Mouse (Mus musculus) megakaryocyte, adult 5-6 weeks (primary cell): ENCODE results near the gene Gm5431. TPM values are rescaled to one million over a fixed set of nuclear protein-coding genes. Genes with fewer than 3 reads are reported as not detected.
"Not testable (repeated sequence)": the region's sequence is repeated elsewhere in the genome, so short reads cannot be mapped to it uniquely, and the experiment has no call there.

Experiments used
- ATAC-seq: 2 replicates; pipeline ENCODE4 v1.8.0; 2016; ENCODE audit warnings: mild to moderate bottlenecking, inconsistent platforms; ENCODE audit not compliant: poor library complexity, severe bottlenecking
- total RNA-seq, 2 experiments: library from RNA; stranded (forward) in 1 of 2; stranded (reverse) in 1 of 2; fragments of 153-499, 151-499 nt in 1 of 2; fragments of 221-1000, 200-1000 nt in 1 of 2; gene quantifications; 2 replicates each; pipeline versions ENCODE4 v1.2.3 to v1.2.4; 2015 to 2017

The Gm5431 gene
- total RNA-seq (2015) (13.1 and 15.9 TPM in 2 replicates), total RNA-seq (2017) (12.0 and 15.0 TPM in 2 replicates)

- peak; percentile 60 for ATAC-seq
Observed at GRCm38 (mm10) chr11:48902021-48902420, at the start of gene Gm5431. Gene Gm5431, minus strand, starts transcription at chr11:48902214.

- ATAC-seq: not testable (repeated sequence)
Observed at GRCm38 (mm10) chr11:48946090-48946489, 44.1 kb upstream of the Gm5431 start, which contains the start of gene Psme2b. Gene Psme2b, minus strand, starts transcription at chr11:48946190.

- ATAC-seq: not testable (repeated sequence)
Observed at GRCm38 (mm10) chr11:48939286-48939685, 37.3 kb upstream of the Gm5431 start.

DNA sequence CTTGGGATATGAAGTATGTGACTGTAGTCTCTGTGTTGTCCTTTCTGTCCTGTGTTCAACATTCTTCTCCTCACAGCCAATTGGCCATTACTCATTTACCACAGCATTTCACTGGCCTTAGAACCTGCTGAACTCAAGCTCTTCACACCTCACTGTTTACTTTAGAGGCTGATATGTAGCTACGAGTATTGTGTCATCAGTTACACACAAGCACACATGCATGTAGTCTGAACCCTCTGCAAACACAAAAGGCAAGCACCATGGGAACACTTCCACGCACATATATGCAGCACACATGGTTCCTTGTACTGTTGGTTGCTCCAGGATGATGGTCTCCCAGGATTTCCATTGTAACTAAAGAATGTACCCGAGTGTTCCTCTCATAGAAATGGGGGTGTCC lies 33.3 kb upstream of the Gm5431 start:
- ATAC-seq: not testable (repeated sequence)

DNA sequence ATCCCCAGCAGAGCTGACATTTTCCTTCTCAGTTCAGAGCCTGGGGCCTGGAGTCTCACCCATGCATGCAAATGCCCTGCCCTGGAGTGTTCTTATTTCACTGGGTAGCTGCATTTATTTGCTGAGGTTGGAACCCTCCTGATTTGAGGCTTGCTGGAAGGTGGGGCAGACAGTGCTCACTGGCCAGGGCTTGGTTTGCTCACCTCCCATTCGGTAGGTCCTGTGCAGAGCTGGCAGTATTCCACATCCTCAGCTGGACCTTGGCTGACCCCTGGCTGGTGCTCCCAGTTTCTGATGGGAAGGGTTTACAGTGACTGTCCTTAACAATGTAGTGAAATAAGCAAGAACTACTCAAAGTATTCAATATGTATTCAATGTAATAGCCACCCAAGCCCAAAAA lies 31.9 kb upstream of the Gm5431 start:
- not testable (repeated sequence) for ATAC-seq

- peak; percentile 49; the same call in 1 of the 2 replicates for ATAC-seq
Observed at GRCm38 (mm10) chr11:48933422-48933821, 31.4 kb upstream of the Gm5431 start.

- not testable (repeated sequence) for ATAC-seq
Observed at GRCm38 (mm10) chr11:48928068-48928467, 26.1 kb upstream of the Gm5431 start.

DNA sequence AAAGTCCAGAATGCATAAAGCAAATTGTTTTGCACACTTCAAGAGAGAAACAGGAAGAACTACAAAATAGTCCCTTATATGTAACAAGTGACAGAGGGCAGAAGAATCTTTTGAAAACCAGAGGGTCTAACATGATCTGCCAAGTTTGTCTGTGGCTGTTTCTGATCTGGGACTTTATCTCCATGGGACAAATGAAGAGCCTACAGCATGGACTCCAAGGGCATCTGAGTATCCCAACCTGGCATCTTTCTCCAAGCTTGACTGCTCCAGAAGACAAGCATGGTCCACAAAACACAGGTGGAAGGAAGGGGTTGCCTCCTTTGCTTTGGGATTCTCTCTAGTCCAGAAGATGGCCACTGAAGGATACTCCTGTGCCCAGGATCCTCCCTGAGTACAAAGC lies 24.4 kb upstream of the Gm5431 start:
- ATAC-seq: not testable (repeated sequence)

GRCm38 (mm10) chr11:48923818-48924217 lies 21.8 kb upstream of the Gm5431 start:
- ATAC-seq: peak; percentile 90

DNA sequence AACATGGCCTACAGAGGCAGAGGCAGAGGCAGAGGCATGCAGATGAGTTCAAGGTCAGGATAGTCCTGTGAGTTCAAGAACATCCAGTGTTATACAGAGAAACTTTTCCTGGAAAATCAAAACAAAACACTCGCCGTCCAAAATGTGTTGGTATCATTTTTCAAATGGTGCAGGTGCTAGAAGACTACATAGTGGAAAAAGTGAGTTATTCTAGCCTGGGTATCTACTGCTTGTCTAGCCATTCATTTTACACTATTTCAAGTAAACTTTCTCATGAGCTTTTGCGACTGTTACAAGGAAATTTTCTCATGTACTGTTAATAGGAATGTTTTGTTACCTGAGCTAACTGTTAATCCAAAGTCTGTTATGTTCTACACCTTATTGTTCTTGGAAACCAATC lies 16.4 kb upstream of the Gm5431 start:
- no peak for ATAC-seq

- ATAC-seq: peak; percentile 72
Observed at GRCm38 (mm10) chr11:48913611-48914010, 11.6 kb upstream of the Gm5431 start.

DNA sequence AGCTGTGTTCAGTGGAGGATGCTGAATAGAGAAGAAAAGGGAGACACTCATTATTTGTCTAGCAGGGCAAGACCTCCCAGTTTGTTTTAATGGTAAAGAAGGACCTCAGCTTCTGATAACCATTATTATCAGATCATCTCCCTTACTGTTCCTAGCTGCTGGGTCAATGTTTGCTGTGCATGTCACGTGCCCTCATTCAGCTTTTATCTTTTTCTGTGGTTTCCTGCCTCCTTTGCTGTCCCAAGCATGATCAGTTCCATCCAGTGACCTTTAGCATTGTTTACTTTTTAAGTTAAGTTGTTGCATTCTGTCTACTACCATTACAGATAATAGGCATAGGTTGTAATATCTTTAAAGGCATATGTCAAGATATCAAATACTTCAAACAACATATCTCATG lies 6.4 kb upstream of the Gm5431 start:
- ATAC-seq: peak; percentile 24; the same call in 1 of the 2 replicates

GRCm38 (mm10) chr11:48901567-48901930 lies 465 bp downstream of the Gm5431 start:
- ATAC-seq: 0 out of 2 replicates have a peak, but pooled peaks have one; percentile 28

- ATAC-seq: peak; percentile 89
Observed at GRCm38 (mm10) chr11:48900654-48901566, 1.1 kb downstream of the Gm5431 start.

- ATAC-seq: no peak
Observed at GRCm38 (mm10) chr11:48898812-48899431, 3.1 kb downstream of the Gm5431 start.

GRCm38 (mm10) chr11:48876680-48877079 lies 25.3 kb downstream of the Gm5431 start:
- no peak for ATAC-seq

- ATAC-seq: not testable (repeated sequence)
Observed at GRCm38 (mm10) chr11:48875343-48875837, 26.6 kb downstream of the Gm5431 start.

DNA sequence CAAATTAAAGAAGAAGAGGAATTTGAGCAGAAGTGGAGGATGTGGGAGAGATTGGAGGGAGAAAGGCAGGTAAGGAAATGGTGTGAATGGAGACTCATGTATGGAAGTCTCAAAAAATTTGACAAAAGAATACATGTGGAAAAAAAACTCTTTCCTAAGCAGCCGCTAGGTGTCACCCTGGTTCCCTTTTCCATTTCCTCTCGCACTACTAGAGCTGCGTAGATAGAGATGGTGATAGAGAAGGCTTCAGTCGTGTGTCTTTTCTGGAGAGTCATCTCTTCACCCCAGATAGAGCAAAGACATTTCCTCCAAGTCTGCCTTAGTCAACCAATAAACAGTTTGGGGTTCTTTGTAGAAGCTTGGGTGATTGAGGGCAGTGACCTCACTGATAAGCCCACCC lies 27.5 kb downstream of the Gm5431 start:
- ATAC-seq: peak; percentile 49

- no peak for ATAC-seq
Observed at GRCm38 (mm10) chr11:48873591-48874290, 28.3 kb downstream of the Gm5431 start.

GRCm38 (mm10) chr11:48872695-48873300 lies 29.2 kb downstream of the Gm5431 start:
- peak; percentile 6; the same call in 1 of the 2 replicates for ATAC-seq
